Mouse (Mus musculus): ENCODE measurements around the gene Ap2a1. TPM values are rescaled to one million over a fixed set of nuclear protein-coding genes. Genes with fewer than 3 reads are reported as not detected.

Ap2a1 gene
- total RNA-seq, 1 experiment from 2014 or later: 21.0 TPM

DNA sequence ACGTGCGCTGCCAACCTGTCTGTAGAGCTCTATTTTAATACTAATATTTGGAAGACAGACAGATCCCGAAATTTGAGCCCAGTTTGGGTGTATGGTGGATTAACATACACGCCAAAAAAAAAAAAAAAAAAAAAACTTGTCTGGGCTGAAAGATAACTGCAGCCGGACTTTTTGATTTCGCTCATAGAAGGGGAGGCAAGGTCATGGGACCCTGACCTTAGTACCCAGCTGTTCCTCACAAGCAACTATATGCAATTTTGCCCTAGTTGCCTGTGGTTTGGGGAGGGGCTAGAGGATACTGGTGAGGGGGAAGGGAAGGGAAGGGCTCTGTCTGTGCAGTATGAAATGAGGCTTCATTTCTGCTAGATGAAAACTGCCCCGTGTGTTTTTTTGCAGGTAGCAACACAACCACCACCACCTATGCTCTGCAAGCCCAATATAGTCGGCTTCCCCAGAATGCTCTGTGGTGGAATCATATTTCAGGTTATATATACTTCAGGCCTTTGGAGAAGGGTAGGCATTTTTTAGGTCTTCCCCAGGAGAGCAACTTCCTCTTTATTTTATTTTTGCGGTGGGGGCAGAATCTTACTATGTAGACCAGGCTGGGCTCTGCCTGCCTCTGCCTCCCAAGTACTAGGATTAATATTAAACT is 72.9 kb downstream of the Ap2a1 start:
- ATAC-seq (replicated peaks; ENCODE audit: insufficient number of reproducible peaks, low FRiP score, low TSS enrichment, poor library complexity, severe bottlenecking): no peak

GRCm38 (mm10) chr7:44855036-44855435 is 74.3 kb downstream of the Ap2a1 start:
- no peak for ATAC-seq (replicated peaks; ENCODE audit: insufficient number of reproducible peaks, low FRiP score, low TSS enrichment, poor library complexity, severe bottlenecking)

DNA sequence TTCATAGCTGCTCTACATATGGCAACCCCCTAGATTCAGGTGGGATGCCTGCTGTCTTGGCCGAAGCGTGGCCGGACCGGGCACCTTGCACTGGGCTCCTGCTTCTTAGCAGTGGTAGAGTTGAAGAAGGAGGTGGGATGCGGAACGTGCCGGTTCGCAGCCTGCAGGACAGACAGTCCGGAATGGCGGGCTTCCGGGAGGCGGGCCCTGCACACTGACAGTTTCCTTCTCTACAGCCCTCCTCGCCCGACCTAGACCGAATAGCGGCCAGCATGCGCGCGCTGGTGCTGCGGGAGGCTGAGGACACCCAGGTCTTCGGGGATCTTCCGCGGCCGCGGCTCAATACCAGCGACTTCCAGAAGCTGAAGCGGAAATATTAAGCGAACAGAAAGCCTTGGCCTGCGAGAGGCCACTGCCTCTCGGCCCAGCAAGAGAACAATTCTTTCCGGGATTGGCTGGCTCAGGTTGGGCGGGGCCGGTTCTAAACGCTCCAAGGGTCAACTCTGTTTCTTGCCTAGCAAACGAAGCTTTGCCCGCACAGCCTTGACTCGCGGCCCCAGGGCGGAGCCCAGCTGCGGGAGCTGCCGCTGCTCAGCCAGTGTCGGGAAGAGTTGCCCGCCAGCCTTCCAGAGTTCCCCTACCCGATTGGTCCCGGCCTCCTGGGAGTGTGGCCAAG is 74.8 kb downstream of the Ap2a1 start:
- peak; percentile 29 for ATAC-seq (replicated peaks; ENCODE audit: insufficient number of reproducible peaks, low FRiP score, low TSS enrichment, poor library complexity, severe bottlenecking)

- no peak for ATAC-seq (replicated peaks; ENCODE audit: insufficient number of reproducible peaks, low FRiP score, low TSS enrichment, poor library complexity, severe bottlenecking)
Measured at GRCm38 (mm10) chr7:44853596-44854355, 75.5 kb downstream of the Ap2a1 start.

DNA sequence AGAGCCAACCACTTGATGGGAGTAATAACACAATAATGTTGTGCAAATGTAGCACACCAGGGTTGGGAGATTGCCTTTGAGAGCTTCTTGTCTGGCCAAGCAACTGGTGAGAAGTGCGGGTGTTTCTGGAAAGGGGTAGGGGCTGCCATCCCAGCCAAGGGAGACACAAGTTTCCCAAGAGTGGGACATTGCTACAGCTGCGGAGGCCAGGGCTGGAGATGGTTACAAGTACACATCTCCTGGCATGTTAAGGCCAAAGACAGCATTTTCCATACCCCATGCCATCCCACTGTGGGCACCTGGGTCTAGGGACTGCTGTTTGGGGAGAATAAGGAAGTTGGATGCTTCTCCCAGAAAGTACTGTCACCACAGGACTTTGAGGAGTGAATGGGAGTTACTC is 76.2 kb downstream of the Ap2a1 start:
- ATAC-seq (replicated peaks; ENCODE audit: insufficient number of reproducible peaks, low FRiP score, low TSS enrichment, poor library complexity, severe bottlenecking): no peak

- ATAC-seq (replicated peaks; ENCODE audit: insufficient number of reproducible peaks, low FRiP score, low TSS enrichment, poor library complexity, severe bottlenecking): no peak
Measured at GRCm38 (mm10) chr7:44852259-44853027, 76.9 kb downstream of the Ap2a1 start.

DNA sequence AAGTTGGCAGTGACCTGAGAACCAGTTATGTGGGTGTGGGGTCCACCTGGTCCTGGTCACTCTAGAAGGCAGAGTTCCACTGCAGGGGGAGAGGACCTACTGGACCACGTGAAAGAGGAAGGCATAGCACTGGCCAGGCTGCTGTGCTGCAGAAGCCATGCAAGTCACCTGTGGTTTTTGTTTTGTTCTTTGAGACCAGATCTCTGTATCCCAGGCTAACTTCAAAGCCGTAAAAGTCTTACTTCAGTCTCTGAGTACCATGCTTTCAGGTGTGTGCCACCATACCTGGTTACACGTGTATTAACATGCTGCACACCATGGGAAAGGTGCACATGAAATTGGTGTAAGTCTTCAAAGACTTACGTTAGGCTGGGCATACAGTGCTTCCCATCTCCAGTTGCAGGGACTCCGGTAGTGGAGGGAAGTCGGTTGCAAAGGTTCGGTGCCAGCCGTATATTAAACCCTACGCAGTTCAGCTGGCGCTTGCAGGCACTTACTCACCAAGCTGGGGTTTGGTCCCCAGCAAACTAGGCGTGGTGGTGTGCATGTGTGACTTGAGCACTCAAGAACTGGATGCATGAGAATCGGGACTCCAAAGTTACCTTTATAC is 77.6 kb downstream of the Ap2a1 start:
- ATAC-seq (replicated peaks; ENCODE audit: insufficient number of reproducible peaks, low FRiP score, low TSS enrichment, poor library complexity, severe bottlenecking): no peak

- ATAC-seq (replicated peaks; ENCODE audit: insufficient number of reproducible peaks, low FRiP score, low TSS enrichment, poor library complexity, severe bottlenecking): no peak
Measured at GRCm38 (mm10) chr7:44850789-44851624, 78.3 kb downstream of the Ap2a1 start.

Other genes with a start within 250 kb of the Ap2a1 start
- gene Izumo2, start 220.8 kb downstream of the Ap2a1 start, total RNA-seq (2017): not detected in 3 replicates
- 33.2 to 49.0 TPM (median 42.5 TPM) in 3 replicates for gene Vrk3, start 181.1 kb downstream of the Ap2a1 start, total RNA-seq (2017)
- 0.75 to 2.0 TPM (median 1.0 TPM) in 3 replicates for gene Zfp473, start 178.4 kb downstream of the Ap2a1 start, total RNA-seq (2017)
- 34.3 to 35.3 TPM (median 35.2 TPM) in 3 replicates for gene Nup62, start 113.4 kb downstream of the Ap2a1 start, total RNA-seq (2017)
- 1.1 to 5.2 TPM (median 3.7 TPM) in 3 replicates for gene Il4i1, start 113.1 kb downstream of the Ap2a1 start, total RNA-seq (2017)
- 1.1 to 2.8 TPM (median 2.8 TPM) in 3 replicates for gene Atf5, start 112.8 kb downstream of the Ap2a1 start, total RNA-seq (2017)
- 11.6 to 33.0 TPM (median 13.0 TPM) in 3 replicates for gene Akt1s1, start 80.5 kb downstream of the Ap2a1 start, total RNA-seq (2017)
- gene Tbc1d17, start 80.4 kb downstream of the Ap2a1 start, total RNA-seq (2017): 33.8 to 69.8 TPM (median 57.7 TPM) in 3 replicates
- 68.9 to 89.5 TPM (median 71.5 TPM) in 3 replicates for gene Pnkp, start 72.4 kb downstream of the Ap2a1 start, total RNA-seq (2017)
- 7.2 to 11.9 TPM (median 7.4 TPM) in 3 replicates for gene Ptov1, start 59.7 kb downstream of the Ap2a1 start, total RNA-seq (2017)
- gene Med25, start 36.8 kb downstream of the Ap2a1 start, total RNA-seq (2017): 8.2 to 15.1 TPM (median 8.9 TPM) in 3 replicates
- gene Fuz, start 33.4 kb downstream of the Ap2a1 start, total RNA-seq (2017): 10.8 to 19.1 TPM (median 16.1 TPM) in 3 replicates
- not detected in 3 replicates for gene Tsks, start 13.7 kb upstream of the Ap2a1 start, total RNA-seq (2017)
- not detected in 3 replicates for gene Cpt1c, start 45.4 kb upstream of the Ap2a1 start, total RNA-seq (2017)
- gene Prmt1, start 57.1 kb upstream of the Ap2a1 start, total RNA-seq (2017): 57.2 to 80.2 TPM (median 58.1 TPM) in 3 replicates
- gene Irf3, start 68.2 kb upstream of the Ap2a1 start, total RNA-seq (2017): 83.1 to 122 TPM (median 104 TPM) in 3 replicates
- 2.7 to 13.0 TPM (median 7.7 TPM) in 3 replicates for gene Bcl2l12, start 69.2 kb upstream of the Ap2a1 start, total RNA-seq (2017)
- gene Scaf1, start 86.9 kb upstream of the Ap2a1 start, total RNA-seq (2017): 15.3 to 21.1 TPM (median 16.7 TPM) in 3 replicates
- 43.0 to 51.7 TPM (median 49.7 TPM) in 3 replicates for gene Rras, start 88.5 kb upstream of the Ap2a1 start, total RNA-seq (2017)
- 1.6 to 5.0 TPM (median 2.0 TPM) in 3 replicates for gene Prr12, start 123.4 kb upstream of the Ap2a1 start, total RNA-seq (2017)
- 45.8 to 57.3 TPM (median 52.8 TPM) in 3 replicates for gene Nosip, start 132.9 kb upstream of the Ap2a1 start, total RNA-seq (2017)
- 1.5 to 12.8 TPM (median 3.7 TPM) in 3 replicates for gene Prrg2, start 133.2 kb upstream of the Ap2a1 start, total RNA-seq (2017)
- gene Rcn3, start 162.7 kb upstream of the Ap2a1 start, total RNA-seq (2017): 6.2 to 20.1 TPM (median 15.3 TPM) in 3 replicates
- 74.9 to 100 TPM (median 91.0 TPM) in 3 replicates for gene Fcgrt, start 174.4 kb upstream of the Ap2a1 start, total RNA-seq (2017)
- gene Rps11, start 194.9 kb upstream of the Ap2a1 start, total RNA-seq (2017): 1,164 to 1,516 TPM (median 1,507 TPM) in 3 replicates
- 2,771 to 4,251 TPM (median 4,236 TPM) in 3 replicates for gene Rpl13a, start 199.3 kb upstream of the Ap2a1 start, total RNA-seq (2017)
- gene Gm45713, start 206.7 kb upstream of the Ap2a1 start, total RNA-seq (2017): 1.5 TPM in 1 of 3 replicates, not detected in the others
- gene Flt3l, start 206.9 kb upstream of the Ap2a1 start, total RNA-seq (2017): 35.3 to 62.4 TPM (median 36.7 TPM) in 3 replicates
- 23.4 to 37.8 TPM (median 26.8 TPM) in 3 replicates for gene Pih1d1, start 224.8 kb upstream of the Ap2a1 start, total RNA-seq (2017)
- gene Aldh16a1, start 225.1 kb upstream of the Ap2a1 start, total RNA-seq (2017): 28.6 to 46.8 TPM (median 34.2 TPM) in 3 replicates
- not detected in 3 replicates for gene Slc17a7, start 234.5 kb upstream of the Ap2a1 start, total RNA-seq (2017)

All from monocyte, adult 5-6 weeks (primary cell).